Mouse (Mus musculus): ENCODE results near the gene Atg101.

The Atg101 gene

GRCm38 (mm10) chr15:101283911-101284750, at the start of gene Atg101:
TSS of gene Atg101 (plus strand) at chr15:101284272.
- DNase-seq (ENCODE audit: low read depth, low spot score) = peak; percentile 95

GRCm38 (mm10) chr15:101234611-101235341, 49.3 kb upstream of the Atg101 start:
- no peak for DNase-seq (ENCODE audit: low read depth, low spot score)

- DNase-seq (ENCODE audit: low read depth, low spot score) = no peak
Observed at GRCm38 (mm10) chr15:101235342-101235698, 48.8 kb upstream of the Atg101 start.

DNA sequence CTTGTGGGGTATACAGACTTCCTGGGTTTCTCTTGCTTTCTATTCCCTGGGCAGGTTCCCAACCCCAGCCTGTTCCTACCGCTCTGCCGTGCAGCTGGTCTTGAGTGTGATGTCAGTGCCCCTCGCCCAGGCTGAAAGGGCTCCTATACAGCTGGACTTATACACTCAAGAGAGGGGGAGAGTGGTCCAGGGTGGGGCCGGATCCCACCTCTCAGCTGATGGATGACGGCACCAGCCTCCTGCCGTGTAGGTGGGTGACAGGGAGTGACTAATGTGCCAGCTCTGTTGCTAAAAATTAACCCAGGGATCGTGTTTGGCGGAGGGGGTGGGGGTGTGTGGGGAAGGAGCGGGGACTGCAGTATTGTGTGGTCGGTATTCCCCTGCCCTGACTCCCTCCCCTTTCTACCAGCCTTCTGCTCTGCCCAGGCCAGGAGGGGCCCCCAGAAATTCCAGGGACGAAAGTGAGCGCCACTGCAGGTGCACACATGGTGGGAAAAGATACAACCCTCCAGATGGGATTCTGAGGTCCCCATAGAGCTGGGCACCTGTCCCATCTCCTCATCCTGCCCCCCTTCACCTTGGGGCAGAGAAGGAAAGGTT, 48.2 kb upstream of the Atg101 start:
- DNase-seq (ENCODE audit: low read depth, low spot score) = no peak

GRCm38 (mm10) chr15:101236878-101237277, 47.2 kb upstream of the Atg101 start:
- DNase-seq (ENCODE audit: low read depth, low spot score) = peak; percentile 86

GRCm38 (mm10) chr15:101238885-101239511, 45.1 kb upstream of the Atg101 start:
- peak; percentile 84 for DNase-seq (ENCODE audit: low read depth, low spot score)

DNA sequence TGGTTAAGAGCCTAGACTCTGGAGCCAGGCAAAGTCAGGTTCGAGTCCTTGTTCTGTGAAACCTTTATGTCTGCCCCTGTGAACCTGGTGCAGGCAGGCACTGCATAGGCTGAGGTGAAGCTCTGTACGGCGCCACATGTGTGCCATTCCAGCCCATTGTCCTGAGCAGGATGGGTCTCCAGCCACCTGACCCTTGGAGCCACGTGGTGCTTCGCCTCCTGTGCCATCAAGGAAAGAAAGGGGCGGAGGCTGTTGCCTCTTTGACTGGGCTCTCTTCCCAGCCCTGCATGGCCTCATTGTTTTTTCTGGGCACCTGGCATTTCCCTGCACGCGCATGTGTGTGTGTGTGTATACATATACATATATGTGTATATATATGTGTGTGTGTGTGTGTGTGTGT, 44.3 kb upstream of the Atg101 start:
- no peak for DNase-seq (ENCODE audit: low read depth, low spot score)

DNA sequence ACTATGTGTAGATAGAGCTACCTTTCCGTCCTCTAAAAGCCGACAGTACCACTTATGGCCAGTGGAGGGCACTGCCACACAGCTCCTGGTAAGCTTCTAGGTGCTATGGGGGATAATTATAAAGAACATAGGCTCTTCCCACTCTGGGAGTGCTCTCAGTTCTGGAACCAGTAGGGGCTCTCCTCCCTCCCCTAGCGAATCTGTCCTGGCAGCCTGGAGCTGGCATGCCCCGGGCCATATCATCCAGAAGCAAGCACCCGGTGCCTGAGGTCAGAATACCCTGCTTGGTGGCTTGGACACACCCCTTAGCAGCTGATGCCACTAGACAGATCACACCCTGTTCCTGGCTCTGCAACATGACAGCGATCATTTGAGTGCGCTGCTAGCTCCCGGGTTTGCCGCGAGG, 43.3 kb upstream of the Atg101 start:
- peak; percentile 94 for DNase-seq (ENCODE audit: low read depth, low spot score)

- peak; percentile 39 for DNase-seq (ENCODE audit: low read depth, low spot score)
Observed at GRCm38 (mm10) chr15:101241236-101241635, 42.8 kb upstream of the Atg101 start.

- no peak for DNase-seq (ENCODE audit: low read depth, low spot score)
Observed at GRCm38 (mm10) chr15:101241853-101242252, 42.2 kb upstream of the Atg101 start.

GRCm38 (mm10) chr15:101242645-101243044, 41.4 kb upstream of the Atg101 start:
- DNase-seq (ENCODE audit: low read depth, low spot score) = peak; percentile 63

- DNase-seq (ENCODE audit: low read depth, low spot score) = no peak
Observed at GRCm38 (mm10) chr15:101244012-101244411, 40.1 kb upstream of the Atg101 start.

DNA sequence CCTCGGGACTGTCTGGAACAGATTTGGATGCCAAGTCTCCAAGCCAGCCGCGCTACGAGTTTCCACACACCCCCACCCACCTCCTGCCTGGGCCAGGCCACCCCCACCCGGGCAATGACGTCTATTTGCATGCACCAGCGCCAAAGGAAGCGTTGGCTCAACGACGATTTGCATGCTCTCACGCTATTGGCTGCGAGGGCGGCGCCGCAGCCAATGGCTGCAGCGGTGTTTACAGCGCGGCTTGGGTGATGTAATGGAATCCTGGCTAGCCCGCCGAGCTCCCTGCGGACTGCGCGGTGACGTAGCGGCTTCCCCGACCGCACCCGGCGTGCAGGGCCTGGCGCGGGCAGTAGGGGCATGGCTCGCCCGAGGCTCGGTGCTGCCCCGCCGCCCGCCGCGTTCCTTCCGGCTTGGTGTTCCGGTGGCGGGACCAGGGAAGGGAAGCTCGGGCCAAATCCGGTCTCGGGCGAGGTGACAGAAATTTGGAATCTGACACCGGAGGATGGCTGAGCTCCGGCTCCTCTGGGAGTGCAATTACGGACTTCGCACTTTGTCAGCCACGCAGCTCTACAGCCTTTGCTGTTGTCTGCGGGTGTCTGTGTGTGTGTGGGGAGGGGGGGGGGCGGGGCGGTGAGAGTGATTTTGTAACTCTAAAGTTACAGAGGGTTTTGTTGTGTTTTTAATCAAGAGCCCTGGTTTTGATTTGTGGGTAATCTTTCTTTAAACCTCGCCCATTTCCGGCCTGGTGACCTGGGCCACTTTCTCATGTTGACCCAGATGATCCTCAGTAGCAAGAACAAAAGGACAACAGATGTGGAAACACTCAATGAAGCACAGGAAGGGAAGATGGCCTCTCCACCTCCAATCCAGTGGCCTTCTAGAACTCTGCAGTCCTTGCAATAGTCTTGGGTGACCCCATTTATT, 37.6 kb upstream of the Atg101 start:
- peak; percentile 99 for DNase-seq (ENCODE audit: low read depth, low spot score)

DNA sequence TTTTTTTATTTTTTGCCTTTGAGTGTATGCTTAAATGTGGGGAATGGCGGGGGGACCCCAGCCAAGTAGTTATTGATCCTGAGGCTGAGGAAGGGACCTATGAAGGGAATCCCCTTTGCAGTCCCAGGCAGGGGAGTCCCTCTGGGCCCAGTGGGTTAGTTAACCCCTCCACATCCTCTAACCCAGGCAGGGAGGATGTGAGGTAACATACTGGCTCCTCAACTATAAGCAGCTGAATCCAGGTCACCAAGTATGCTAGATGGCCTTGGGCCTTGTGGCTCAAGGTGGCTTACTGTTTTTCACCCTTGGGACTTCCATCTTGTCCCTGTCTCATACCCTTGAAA, 36.9 kb upstream of the Atg101 start:
- peak; percentile 68 for DNase-seq (ENCODE audit: low read depth, low spot score)

- no peak for DNase-seq (ENCODE audit: low read depth, low spot score)
Observed at GRCm38 (mm10) chr15:101248029-101248710, 35.9 kb upstream of the Atg101 start.

- peak; percentile 54 for DNase-seq (ENCODE audit: low read depth, low spot score)
Observed at GRCm38 (mm10) chr15:101250220-101250800, 33.8 kb upstream of the Atg101 start.

DNA sequence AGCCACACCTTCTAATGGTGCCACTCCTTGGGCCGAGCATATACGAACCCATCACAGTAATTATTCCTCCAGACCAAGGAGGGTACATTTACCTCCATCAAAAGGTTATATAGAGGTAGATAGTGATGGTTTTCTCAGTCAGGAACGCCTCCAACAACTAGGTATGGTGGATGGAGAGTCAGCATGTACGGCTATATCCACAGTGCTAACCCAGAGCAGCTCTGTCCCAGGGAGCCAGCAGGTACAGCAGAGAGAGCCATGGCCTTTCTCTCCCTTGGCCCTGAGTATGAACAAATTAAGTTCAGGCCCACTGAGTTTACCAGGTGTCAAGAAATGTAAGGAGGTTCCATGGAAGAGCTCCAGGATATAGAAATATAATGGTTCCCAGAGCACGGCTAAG, 32.1 kb upstream of the Atg101 start:
- DNase-seq (ENCODE audit: low read depth, low spot score) = no peak

GRCm38 (mm10) chr15:101252614-101253013, 31.5 kb upstream of the Atg101 start:
- DNase-seq (ENCODE audit: low read depth, low spot score) = peak; percentile 54

- DNase-seq (ENCODE audit: low read depth, low spot score) = no peak
Observed at GRCm38 (mm10) chr15:101253563-101253885, 30.5 kb upstream of the Atg101 start.

Measured in CD4-positive, CD25-positive, alpha-beta regulatory T cell, adult 2 months (primary cell).